Mouse (Mus musculus) thymus, postnatal 0 days (tissue): Measurements from ENCODE around the gene Slc25a23. TPM values are rescaled to one million over a fixed set of nuclear protein-coding genes. Genes with fewer than 3 reads are reported as not detected.

Experiments used
- DNase-seq: peaks from one replicate; pipeline ENCODE4 v3.0.0-alpha.2; 2015; ENCODE audit warnings: low spot score
- polyA plus RNA-seq: library from polyadenylated mRNA; unstranded; fragments of >200 nt; fragmentation: Nextera tagmentation; extraction: Ambion mirVana; gene quantifications from 2 replicates; pipeline ENCODE4 v1.2.1, GENCODE M21; 2015

Slc25a23 gene
- polyA plus RNA-seq, 1 experiment from 2014 or later, result 8.3 TPM

DNA sequence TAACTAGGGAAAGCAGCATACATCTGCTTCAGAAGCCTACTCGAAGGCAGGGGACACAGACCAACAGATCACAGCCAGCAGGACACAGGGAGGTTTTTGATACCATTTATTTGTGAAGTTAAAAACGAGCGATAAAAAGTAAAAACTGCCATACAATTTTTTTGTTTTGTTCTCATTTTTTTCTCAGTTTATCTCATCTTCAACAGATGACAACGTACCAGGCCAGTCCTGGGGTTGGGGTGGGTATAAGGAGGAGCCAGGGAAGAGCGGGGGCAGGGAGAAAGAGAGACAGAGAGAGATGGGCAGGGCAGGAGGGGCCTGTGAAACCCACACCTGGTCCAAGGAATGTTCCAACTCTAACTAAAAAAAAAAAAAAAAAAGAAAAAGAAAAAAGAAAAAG is 38.7 kb downstream of the Slc25a23 start:
- DNase-seq, result no peak

DNA sequence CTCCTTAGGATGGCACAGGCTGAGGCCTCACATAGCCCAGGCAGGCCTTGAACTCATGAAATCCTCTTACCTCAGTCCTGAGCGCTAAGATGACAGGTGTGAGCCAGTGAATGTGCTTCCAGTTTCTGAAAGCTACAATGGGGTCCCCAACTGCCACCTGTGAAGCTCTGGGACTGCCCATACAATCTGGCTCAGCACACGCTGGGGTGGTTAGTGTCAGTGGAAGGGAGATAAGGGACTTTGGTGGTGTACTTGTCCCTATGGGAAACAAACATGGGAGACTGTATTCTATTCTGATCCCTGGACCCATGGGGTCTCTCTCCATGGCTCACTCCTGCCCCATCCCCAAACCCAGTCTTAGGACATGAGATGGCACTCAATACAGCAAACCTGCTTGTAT is 40.0 kb downstream of the Slc25a23 start:
- DNase-seq, result no peak

- no peak for DNase-seq
These were observed 47.3 kb downstream of the Slc25a23 start for GRCm38 (mm10) chr17:57012245-57012795.

- DNase-seq, result peak; percentile 100
These were observed 48.2 kb downstream of the Slc25a23 start, which contains the start of the genes Gtf2f1 and Gm17949 for GRCm38 (mm10) chr17:57011236-57012141. Gtf2f1 (minus strand) TSS chr17:57011288. Gm17949 (plus strand) TSS chr17:57011469.

GRCm38 (mm10) chr17:57010911-57011235 is 48.8 kb downstream of the Slc25a23 start:
- no peak for DNase-seq

DNA sequence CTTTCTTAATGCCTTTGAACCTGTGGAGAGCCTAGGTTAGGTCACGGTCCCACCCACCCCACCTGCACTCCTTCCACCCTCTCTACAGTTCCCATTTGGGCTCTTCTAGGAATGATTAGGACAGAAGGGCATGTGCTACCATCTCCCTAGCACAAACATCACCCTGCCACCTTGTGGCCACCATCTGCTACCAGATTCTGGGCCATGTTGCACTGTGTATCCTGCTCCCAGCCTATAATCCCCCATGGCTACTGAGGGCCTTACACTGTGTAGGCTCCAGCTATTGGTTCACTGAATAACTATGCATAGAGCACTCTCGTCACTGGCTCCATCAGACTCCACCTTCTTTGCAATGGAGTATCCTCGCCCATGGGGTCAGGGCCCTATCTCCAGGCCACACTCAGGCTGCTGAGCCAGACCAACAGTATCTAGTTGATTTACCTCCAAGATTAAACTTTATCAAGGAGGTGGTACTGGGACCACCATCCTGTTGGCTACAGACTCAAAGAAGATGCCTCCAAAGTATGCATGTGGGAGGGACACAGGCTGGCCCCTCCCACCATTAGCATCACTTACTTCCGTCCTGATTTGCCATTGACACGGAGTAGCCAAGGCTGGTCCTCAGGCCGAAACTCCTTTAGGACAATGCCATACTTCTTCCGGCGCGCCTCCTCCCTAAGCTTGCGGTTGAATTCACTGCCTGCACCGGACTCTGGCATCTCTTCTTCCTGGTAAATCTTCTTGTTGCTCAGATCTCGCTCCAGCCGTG is 52.3 kb downstream of the Slc25a23 start:
- DNase-seq, result no peak

- no peak for DNase-seq
These were observed 55.7 kb downstream of the Slc25a23 start for GRCm38 (mm10) chr17:57003994-57004393.

DNA sequence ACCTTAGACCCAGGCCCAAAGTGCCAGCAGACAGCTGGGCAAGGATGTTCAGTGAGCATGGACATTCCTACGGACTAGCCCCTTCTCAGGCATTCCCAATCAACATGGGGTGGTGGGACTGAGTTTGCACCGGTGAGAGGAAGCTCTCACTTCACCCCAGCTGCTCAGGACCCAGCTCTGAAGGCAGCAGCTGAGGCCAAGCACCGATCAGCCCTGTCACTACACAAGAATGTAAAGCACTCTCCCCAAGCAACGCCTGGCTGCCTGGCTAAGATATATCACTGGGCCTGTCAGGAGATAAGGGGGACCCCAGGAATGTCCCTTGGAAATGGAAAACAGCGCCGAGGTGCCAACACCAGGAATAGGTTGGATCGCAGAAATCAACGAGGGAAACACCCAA is 58.4 kb downstream of the Slc25a23 start:
- no peak for DNase-seq

- DNase-seq, result no peak
These were observed 59.6 kb downstream of the Slc25a23 start, which contains the start of gene Pspn for GRCm38 (mm10) chr17:56999968-57000609. Pspn (minus strand) TSS chr17:57000018.

GRCm38 (mm10) chr17:56999414-56999813 is 60.2 kb downstream of the Slc25a23 start:
- DNase-seq, result no peak

- DNase-seq, result peak; percentile 98
These were observed 62.5 kb downstream of the Slc25a23 start, which contains the start of gene Alkbh7 for GRCm38 (mm10) chr17:56997029-56997667. Alkbh7 (plus strand) TSS chr17:56997339.

- no peak for DNase-seq
These were observed 63.2 kb downstream of the Slc25a23 start for GRCm38 (mm10) chr17:56996506-56996905.

DNA sequence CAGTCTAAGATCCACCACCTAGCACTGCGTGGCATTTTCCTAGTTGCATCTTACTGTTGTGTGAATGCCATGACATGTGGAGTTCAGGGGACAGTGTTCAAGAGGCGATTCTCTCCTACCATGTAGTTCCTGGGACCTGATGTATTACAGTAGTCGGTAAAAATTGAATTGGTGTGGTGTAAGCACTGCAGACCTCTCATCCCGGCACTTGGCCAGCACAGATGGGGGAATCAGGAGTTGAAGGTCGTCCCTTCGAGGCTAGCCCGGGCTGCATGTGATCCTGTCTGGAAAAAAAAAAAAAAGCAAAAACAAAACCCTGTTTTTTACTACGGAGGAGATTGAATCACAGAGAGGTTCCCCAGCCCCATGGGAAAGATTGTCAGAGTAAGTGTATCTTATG is 64.6 kb downstream of the Slc25a23 start:
- DNase-seq, result no peak

Other genes with a start within 250 kb of the Slc25a23 start
- gene Rfx2, start 228.8 kb downstream of the Slc25a23 start, polyA plus RNA-seq, result 3.0 and 3.2 TPM in 2 replicates
- not detected in 2 replicates for gene Acsbg2, start 185.4 kb downstream of the Slc25a23 start, polyA plus RNA-seq
- gene 1700061G19Rik, start 184.4 kb downstream of the Slc25a23 start, polyA plus RNA-seq, result 0.21 and 0.26 TPM in 2 replicates
- gene Mllt1, start 124.4 kb downstream of the Slc25a23 start, polyA plus RNA-seq, result 24.2 and 26.6 TPM in 2 replicates
- not detected in 2 replicates for gene Acer1, start 77.7 kb downstream of the Slc25a23 start, polyA plus RNA-seq
- gene Clpp, start 69.6 kb downstream of the Slc25a23 start, polyA plus RNA-seq, result 111 and 113 TPM in 2 replicates
- gene Alkbh7, start 62.5 kb downstream of the Slc25a23 start, polyA plus RNA-seq, result 35.0 and 35.6 TPM in 2 replicates
- gene Pspn, start 59.8 kb downstream of the Slc25a23 start, polyA plus RNA-seq, result 0.55 TPM in 1 of 2 replicates, not detected in the other
- 76.1 and 81.7 TPM in 2 replicates for gene Gtf2f1, start 48.6 kb downstream of the Slc25a23 start, polyA plus RNA-seq
- 0.42 and 0.53 TPM in 2 replicates for gene Gm17949, start 48.4 kb downstream of the Slc25a23 start, polyA plus RNA-seq
- 37.5 and 42.3 TPM in 2 replicates for gene Khsrp, start 28.3 kb downstream of the Slc25a23 start, polyA plus RNA-seq
- gene Slc25a41, start 18.2 kb downstream of the Slc25a23 start, polyA plus RNA-seq, result 0.10 TPM in 1 of 2 replicates, not detected in the other
- gene Crb3, start 758 bp downstream of the Slc25a23 start, polyA plus RNA-seq, result 1.6 and 2.7 TPM in 2 replicates
- gene Dennd1c, start 18.7 kb upstream of the Slc25a23 start, polyA plus RNA-seq, result 49.8 and 65.1 TPM in 2 replicates
- gene Tubb4a, start 27.9 kb upstream of the Slc25a23 start, polyA plus RNA-seq, result 1.0 and 1.2 TPM in 2 replicates
- gene Tnfsf9, start 45.5 kb upstream of the Slc25a23 start, polyA plus RNA-seq, result 2.7 and 3.0 TPM in 2 replicates
- gene Cd70, start 89.9 kb upstream of the Slc25a23 start, polyA plus RNA-seq, result 1.7 and 1.9 TPM in 2 replicates
- 3.4 and 4.7 TPM in 2 replicates for gene Tnfsf14, start 134.3 kb upstream of the Slc25a23 start, polyA plus RNA-seq
- 5.0 and 5.4 TPM in 2 replicates for gene C3, start 168.3 kb upstream of the Slc25a23 start, polyA plus RNA-seq
- gene Gpr108, start 188.6 kb upstream of the Slc25a23 start, polyA plus RNA-seq, result 37.3 and 40.0 TPM in 2 replicates
- gene Trip10, start 189.6 kb upstream of the Slc25a23 start, polyA plus RNA-seq, result 15.7 and 18.2 TPM in 2 replicates
- gene Vav1, start 219.2 kb upstream of the Slc25a23 start, polyA plus RNA-seq, result 131 and 133 TPM in 2 replicates